Mouse (Mus musculus): ENCODE measurements around the gene Golt1b.
"Not testable (repeated sequence)": the region's sequence is repeated elsewhere in the genome, so short reads cannot be mapped to it uniquely, and the experiment has no call there.

The Golt1b gene

DNA sequence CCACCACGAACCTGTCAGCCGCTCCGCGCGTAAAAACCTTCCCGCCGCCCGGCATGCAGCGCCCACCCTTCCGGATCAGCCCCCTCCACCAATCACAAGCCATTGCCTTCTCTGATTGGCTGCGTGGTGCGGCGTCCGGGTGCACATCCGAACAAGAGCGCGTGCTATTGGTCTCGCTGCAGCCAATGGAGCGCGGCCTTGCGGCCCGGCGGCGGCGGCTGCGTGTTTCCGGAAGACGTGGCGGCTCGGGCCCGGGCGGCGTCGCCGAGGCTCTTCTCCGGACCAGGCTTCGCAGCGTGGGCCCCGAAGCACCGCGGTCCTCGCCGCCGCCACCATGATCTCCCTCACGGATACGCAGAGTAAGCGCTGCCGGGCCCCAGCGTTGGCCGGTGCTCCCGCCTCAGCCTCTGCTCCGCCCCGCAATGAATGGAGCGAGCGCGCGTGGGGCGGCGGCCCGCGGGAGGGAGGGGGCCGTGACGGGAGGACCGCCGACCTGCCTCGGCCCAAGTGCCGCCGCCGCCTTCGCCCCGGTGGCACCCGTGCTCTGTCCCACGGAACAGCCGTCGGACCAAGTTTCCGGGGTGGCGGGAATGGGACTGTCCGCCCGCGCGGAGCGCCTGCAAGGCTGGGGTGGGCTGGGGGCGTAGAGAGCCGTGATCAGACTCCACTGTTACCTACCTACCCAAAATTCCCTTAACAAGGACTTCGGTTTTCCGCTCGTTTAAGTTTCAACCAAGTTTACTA, at the start of gene Golt1b, which contains the start of gene Recql:
Gene Golt1b, plus strand, starts transcription at position 211 of the 744 bp plus-strand sequence.
Gene Recql, minus strand, starts transcription at position 77 of the 744 bp plus-strand sequence.
- DNase-seq = peak; percentile 100

DNA sequence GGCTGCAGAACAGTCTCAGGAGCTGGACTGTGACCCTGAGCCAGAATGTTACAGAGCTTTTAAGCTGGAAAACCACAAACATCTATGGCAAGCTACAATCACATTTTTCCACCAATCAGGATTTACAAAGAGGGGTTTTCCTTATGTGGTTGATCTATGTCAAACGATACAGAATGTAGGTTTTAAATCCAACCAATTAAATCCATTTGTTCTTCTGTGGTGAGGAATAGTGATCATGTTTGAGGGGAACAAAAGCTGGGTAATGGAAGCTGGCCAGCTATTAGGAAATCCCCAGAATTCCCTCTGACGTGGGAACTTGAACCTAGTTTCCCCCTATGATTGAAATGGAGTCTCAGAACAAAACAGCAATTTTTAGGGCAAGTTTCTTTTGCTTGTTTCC, 48.1 kb upstream of the Golt1b start:
- no peak for DNase-seq

DNA sequence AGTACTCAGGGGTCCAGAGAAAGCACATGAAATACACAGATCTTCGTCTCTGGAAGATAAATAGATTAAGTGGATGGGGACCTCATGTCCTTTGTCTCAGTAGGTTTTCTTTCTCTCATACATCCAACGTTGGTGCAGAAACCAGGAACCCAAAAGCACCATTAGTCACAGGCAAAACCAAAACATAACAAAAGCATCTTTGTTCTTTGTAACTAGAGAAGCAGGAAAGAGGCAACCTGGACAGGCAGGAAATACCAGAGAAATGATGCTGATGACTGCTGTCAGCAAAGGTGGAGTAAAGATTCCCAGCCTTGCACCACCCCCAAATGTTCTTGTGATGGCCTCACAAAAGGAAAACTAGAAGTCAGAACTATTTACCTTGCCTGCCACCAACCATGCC, 47.4 kb upstream of the Golt1b start:
- DNase-seq = no peak

DNA sequence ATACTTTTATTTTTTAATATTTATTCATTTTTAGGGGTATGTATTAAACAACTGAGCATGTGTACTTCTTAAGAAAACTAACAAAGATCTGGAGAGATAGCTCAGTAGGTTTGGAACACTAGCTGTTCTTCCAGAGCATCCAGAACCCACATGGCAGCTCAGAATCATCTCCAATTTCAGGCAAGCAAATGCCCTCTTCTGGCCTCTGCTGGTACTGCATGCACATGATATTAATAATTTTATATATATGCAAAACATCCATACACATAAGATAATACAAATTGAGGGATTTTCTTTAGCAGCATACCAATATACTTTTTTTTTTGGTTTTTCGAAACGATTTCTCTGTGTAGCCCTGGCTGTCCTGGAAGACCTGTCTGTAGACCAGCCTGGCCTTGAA, 43.5 kb upstream of the Golt1b start:
- no peak for DNase-seq

DNA sequence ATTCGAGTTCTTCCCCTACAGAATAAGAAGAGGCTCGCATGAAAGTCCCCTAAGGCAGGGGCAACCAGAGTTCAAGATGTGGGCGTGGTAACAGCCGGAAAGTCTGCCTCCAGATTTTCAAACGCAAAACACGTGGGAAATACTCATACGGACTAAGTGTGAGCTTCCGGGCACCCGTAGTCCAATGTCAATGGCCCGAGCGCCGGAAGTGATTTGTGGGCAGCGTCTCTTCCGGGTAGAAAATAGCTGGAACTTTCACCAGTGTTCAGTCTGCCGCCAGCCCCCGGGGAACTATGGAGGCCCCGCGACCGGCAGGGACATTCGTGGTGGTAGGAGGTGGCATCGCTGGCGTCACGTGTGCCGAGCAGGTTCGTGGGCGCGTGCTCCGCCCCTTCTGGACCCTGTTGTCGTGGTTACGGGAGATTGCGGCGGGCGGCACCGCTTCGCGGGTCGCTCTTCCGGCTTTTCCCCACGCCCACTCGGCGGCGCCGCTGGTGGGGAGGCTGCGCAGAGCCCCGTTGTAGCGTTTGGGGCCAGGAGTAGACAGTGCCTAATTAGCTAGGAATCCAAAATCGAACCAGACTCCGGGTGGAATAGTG, 41.5 kb upstream of the Golt1b start, which contains the start of gene Pyroxd1:
Gene Pyroxd1, plus strand, starts transcription at position 215 of the 599 bp plus-strand sequence.
- DNase-seq = peak; percentile 87

DNA sequence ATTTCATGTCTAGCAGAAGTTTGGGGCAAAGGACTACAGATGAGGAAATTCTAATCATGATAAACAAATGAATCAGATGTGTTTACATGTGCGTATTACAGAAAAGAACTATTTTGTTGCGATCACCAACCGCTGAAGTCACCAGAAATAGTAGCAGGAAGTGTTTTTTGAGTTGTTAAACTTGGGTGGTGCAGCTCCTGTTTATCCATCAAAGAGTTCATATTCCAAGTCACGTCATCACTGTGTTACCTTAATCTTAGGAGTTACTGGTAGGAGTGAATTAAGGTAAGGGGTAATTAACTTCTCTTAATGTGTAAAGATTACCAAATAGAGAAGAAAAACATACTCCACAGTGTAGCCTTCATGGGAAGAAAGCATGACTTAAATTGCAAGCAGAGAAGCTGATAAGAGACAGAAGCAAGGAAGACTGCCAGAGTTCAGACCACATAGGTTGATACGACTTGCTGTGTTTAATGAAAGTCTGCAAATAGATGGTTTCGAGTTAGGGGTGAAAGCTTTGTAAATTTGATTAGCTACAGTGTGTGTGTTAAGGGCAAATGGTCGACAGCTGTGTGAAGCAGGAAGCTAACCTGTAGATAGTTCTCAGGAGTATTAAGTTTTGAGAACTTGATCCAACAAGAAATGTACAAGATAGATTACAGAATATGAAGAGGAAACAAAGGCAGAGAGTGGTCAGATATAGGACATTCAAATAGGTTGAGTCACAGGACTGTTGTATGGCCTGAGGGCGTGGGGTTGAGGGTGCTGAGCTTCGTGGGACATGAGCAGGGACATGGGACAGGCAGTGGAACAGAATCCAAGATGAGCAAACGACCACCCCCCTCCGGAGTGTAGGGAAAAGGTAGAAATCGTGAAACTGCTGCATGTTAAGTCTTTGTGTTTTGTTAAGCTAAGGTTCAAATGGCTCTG, 40.6 kb upstream of the Golt1b start:
- no peak for DNase-seq

DNA sequence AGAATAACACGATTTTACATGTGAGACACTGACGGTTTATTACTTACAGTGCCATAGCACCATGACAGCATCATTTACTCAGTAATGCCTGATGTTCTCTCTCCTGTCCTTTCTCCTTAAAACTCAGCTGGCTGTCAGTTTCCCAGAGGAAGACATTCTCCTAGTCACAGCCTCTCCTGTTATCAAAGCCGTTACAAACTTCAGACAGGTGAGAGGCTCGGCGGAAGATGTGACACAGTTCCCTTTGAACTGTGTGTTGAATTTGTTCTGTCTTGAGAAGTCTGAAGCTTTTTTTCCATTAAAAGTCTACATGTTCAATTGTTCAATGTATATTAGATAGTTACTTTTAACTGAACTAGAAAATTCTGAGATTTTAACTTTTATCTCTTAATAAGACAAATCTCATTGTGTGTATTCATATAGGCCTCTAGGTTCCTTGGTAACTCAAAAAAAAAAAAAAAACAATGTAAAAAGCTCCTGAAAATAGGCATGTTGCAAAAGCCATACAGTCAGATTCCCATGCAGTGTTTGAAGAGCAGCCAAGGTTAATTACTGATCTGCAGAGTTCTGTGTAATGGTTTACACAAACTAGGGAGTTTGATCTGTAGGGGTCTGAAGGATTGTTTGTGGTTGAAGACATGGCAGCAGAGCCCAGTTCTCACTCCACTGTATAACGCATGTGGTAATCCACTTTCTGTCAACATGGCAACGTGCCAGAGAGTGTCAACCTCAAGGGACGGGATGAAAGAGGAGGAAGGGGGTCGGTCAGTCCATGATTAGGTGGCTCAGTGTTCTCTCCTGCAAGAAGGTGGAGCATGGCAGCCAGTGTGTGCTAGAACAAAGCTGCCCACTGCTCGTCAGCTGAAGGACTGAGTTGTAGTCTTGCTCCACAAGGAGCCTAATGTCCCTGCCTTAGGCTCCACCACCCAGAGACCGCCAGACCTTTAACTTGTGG, 39.3 kb upstream of the Golt1b start:
- DNase-seq = no peak

DNA sequence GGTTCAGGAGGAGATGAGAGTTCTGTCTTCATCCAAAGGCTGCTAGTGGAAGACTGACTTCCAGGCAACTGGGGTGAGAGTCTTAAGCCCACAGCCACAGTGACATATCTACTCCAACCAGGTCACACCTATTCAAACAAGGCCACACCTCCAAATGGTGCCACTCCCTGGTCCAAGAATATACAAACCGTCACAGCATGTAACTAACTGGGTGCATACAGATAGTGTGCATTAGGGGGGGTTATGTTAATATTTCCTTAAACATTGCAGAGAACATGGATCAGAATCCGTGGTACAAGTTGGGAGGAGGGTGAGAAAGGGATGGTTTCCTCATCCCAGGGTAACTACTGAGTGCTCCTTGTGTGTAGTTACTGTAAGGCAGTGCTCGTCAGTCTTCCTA, 34.9 kb upstream of the Golt1b start:
- not testable (repeated sequence) for DNase-seq

DNA sequence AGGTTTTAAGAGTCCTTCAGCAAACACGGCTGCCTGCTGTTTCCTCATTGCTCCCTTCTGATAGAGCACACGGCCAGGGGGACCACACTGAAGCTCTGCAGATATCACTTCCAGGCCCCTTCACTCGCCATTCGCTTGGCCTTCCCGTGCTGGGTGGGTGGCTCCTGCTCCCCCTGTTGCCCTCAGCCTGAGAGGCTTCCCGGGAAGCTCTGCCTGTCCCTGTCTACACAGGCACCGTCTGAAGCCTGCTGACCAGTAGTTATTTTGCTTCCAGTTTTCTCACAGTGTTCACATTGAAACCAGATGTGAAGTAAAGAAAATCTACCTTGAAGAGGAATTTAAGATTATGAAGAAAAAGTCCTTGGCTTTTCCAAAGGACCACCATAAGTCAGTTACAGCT, 29.9 kb upstream of the Golt1b start:
- no peak for DNase-seq

DNA sequence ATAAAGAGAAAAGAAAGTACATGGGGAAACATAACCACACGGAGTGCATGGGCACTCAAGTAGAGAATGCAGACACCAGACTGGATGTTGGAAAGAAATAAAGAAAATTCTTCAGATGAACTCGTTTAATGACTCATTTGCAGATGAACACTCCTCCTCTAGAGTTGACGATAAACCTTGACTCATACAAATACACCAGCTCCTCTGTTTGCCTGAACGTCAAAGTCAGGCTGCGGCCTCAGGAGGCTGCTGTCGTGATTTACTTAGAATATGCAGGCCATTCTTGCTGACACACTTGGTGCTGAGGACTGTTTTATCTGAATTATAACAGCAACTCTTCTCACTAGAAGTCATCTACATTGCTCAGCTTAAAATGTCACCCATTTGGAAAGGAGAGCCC, 25.0 kb upstream of the Golt1b start:
- DNase-seq = no peak

DNA sequence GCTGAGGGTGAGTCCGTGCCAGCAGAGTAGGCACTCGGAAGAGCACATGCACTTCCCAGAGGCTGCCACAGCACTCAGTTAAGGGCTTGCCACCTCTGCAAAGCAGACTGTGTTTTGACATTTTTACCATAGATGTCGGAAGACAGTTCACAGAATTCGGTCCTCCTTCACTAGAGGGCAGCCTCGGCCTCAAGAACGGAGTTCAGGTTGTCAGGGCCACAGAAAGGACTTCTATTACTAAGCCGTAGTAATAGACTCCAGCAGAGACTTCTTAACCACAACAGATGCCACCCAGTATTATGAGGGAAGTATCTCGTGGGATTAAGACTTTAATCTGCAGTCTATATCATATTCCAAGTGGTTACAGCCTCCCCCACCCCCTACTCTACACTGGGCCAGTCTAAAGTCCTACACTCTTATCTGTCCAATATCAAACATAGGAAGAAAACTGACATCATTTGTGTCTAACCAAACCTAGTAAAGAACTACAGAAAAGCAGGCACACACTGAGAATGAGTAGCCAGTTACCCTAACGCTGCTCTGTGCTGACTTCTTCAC, 23.9 kb upstream of the Golt1b start:
- no peak for DNase-seq

DNA sequence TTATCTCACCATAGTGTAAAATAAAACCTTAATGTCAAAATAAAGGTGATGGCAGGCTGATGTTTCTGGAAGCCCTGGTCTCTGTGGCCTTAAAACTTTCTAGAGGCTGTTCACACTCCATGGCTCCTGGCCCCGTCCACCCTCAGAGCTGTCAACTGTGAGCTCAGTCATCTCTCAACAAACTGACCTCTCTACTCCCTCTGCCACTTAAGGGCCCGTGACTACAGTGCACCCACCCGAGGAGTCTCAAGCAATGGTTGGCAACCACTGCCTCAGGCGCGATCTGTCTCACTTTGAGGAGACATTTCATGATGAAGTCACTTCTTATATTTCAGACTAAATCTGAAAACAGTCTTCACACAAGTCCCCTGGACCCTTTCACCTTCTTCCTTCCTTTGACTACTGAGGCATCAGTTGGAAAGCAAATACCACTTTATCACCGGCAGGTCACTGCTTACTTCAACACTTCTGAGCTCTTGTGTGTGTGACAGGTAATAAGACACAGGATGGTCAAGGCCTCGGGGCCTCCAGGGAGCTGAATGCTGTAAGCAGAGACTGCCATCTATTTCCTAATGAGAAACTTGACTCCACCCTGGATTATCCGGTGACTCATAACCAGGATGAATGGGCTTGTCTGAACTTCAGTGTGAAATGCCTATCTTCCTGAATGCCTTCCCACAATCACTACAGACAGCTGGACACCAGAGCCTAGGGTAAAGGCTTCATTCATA, 21.1 kb upstream of the Golt1b start:
- no peak for DNase-seq

DNA sequence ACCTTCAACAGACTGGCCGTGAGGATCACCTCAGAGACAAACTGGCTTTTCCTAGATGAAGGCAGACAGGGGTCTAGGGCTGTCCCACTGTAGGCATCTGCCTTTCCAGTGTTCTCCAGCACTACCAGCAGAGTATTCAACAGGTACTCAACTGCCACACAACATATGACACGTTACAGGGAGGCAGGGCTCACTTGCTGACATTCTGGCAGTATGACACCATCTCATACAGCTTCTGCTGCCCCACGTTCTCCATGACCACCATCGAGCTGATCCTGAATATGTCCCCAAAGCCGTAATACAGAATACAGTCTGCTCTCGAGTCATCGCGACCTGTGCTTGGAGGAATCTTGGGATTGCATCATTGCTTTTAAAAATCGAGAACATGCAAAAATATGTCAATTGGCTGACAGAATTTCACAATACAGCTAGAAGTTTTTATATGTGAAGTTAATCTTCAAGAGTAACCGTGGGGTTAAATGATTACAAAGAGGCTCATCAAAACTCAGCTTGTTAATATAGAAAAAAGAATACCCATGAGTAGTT, 20.5 kb upstream of the Golt1b start:
- no peak for DNase-seq

DNA sequence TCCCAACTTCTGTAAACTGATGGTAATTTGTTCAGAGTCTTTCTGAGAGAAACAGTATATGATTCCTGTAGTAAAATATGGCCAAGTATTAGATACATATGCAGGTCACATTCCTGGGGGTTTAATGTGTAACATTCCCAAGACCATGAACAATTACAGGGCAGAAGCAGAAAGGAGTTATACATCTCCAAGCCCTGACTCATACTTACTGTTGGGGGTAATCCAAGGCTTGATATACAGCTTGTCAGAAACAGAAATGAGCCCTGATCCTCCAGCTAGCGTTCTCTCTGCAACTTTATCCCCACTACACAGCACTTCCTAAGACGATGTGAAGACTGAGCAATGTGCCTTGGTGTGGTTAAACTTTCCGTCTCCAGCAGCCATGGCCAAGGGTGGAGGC, 19.5 kb upstream of the Golt1b start:
- DNase-seq = no peak

DNA sequence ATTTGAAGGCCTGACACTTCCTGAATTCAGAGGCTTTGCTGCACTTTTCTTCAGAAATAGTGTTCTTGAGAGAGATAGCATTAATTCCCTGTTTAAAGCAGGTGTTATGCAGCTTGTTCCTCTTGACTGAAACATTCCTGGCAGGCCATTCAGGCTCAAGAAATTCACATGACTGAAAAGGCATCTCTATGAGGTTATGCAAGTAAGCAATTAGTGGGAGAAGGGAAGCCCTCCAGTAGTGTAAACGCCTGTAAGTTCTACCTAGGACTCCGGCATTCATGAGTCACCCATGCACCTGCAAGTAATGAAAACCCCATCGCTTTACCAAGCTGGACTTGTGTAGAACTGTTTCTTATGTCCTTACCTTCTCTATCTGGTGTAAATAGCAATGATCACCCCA, 17.5 kb upstream of the Golt1b start:
- no peak for DNase-seq

DNA sequence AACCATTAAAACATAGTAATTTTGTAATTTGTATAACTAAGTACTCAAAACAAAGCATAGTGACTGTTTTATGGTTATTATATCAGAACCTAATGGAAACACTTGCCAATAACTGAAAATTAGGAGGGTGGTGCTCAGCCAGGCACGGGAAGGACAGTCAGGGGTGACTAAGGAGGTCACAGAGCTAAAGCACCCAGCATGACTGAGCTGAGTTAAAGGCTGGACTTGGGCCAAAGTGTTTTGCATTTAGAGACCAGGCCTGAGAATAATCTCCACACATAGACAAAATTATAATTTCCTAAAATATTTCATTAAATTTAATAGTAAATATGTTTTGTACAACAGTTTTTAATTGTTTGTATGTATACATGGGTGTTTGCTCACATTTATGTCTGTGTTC, 9.9 kb upstream of the Golt1b start:
- no peak for DNase-seq

DNA sequence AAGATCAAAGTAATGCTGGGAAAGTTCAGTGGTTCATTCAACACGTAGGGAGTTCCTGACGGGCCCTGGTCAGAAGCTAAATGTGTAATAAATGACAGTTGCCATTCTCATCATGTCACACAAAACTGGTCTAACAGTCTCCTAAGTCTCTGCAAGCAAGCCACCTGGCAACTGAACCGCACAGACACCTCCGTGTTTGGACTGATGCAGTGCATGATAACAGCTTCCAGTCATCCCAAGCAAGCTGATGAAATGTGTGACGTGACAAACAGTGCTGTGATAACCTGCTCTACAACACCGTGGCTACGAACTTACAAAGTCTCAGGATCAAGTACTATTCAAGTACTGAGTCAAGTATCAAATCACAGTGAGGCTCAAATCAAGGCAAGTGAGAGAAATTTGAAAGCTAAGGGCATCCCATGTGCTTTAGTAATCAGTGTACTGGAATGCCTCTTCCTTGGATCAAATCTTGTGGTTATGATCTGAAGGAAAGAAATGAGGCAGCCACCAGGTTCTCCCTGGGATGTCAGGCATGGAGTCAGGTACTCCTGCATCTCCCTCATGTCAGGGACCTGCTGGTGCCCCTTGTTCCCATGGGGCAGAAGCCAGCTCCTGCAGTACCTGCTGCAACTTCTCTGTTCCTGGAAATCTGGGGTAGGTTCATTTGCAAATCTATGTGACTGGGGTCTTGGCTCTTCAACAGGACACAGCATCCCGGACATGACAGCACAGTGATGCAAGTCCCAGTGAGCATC, 8.3 kb upstream of the Golt1b start:
- DNase-seq = no peak

DNA sequence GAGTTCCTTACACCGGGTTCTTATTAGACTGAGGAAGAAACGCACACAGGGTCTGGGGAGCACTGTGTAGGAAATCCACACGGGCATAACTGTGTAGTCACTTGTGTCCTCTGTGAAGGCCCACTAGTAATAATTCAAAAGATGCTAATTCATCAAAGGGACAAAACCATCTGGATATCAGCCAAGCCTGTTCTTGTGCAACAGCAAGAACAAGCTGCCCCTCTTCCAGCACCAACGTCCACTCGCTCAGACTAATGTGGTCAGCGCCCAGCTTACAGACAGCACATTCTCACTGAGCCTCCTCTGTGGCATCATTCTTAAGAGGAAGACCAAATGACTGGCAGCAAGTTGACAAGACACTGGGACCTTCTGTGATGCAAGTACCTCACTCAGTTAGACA, 7.1 kb upstream of the Golt1b start:
- DNase-seq = no peak

DNA sequence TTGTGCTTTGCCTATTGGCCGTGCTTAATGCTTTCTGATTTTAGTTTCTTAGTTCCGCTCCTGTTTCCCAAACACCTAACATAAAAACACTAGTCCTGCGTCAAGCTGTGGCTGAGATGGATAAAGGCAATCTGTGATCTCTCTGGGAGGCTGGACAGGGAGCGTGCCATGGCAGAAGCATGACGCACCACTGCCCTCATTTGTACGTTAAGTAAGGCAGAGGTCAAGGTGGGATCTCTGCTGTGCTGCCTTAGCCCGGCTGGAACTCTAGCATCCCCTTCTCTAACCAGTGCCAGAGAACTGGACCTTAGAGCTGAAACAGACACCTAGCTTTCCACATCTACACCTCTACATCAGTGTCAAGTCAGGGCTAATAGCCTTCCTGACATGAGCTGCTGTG, 5.4 kb upstream of the Golt1b start:
- DNase-seq = no peak

DNA sequence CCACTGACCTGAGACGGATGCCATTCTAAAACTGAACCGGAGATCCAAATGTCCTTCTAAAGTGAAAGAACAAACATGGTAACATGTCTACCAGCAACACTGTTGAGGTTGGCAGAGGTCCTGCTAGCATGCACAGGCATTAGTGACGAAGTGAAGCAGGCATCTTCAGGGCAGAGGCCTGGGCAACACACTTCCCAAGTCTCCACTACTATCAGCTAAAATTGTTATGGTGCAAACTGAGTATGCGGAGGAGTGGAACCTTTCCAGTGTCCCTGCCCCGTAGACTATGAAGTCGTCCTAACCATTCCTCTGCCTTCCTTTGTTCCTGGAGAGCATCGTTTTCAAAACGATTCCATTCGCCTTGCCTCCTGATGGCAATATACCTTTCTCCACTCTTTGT, 2.5 kb upstream of the Golt1b start:
- no peak for DNase-seq

Data from right cerebral cortex, postnatal 25 days (tissue).